Comparison of ENCODE assay signal across 14 mouse cellular contexts in the genomic region with DNA sequence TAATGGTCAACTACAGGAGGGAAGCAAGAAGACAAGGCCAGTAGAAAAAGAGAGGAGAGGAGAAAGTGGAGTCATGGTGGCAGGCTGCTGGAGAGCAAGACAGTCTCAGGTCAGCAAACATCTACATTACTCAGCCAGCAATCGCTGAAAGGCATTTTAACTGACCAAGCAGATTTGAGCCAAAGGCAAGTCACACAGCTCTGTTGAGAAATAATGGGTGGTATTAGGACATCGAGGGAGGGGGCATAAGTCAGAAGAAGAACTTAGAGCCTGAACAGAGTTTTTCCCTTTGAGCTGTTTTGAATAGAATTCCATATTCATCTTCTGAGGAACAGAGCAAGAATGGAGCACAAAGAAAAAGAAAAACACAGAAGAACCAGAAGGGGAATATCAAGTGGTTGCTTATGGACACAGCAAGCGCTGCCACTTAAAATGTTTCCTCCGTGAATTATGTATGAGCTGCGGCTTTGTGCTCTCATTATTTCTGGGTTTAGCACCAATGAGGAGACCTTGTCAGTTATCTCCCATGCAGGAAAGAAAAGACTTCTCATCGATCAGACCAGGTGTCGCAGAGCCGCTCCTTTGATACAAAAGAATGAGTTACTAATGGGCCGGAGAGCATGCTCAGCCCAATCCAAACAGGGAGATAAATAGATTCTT.
DNase-seq lines count a peak whose midpoint lies in the region; ATAC-seq and TF ChIP-seq lines count a peak whose summit lies in the region.
"Had no signal": no experiment of that assay in that cellular context is flagged by ENCODE, and none has a peak within 500 bp of the region (broad histone marks: within the 10 kb centered on the region; RNA-seq: fewer than 3 reads in every experiment).

No protein-coding gene starts in this region.

- peak overlapping the region; percentile 25 for H3K4me2 ChIP-seq in forebrain, embryonic 13.5 days
- H3K4me2 ChIP-seq in hindbrain, embryonic 15.5 days, result peak overlapping the region; percentile 3; the same call in 1 of the 2 replicates
- H3K4me2 ChIP-seq in midbrain, embryonic 15.5 days, result no peak overlapping the region; the same call in 1 of the 2 replicates

- no peaks in the 10 kb centered on the region for H3K36me3 ChIP-seq in forebrain, embryonic 13.5 days (ENCODE audit: poor library complexity, severe bottlenecking)
- H3K36me3 ChIP-seq in hindbrain, embryonic 15.5 days, result no peaks in the 10 kb centered on the region
- H3K36me3 ChIP-seq in midbrain, embryonic 15.5 days (replicated peaks), result no peaks in the 10 kb centered on the region
- H3K36me3 ChIP-seq: heart, embryonic 10.5 days had no signal

- 35% methylated on average over 9 of the region's 9 CpGs for WGBS in forebrain, embryonic 13.5 days
- 21% methylated on average over 9 of the region's 9 CpGs for WGBS in hindbrain, embryonic 15.5 days
- 23% methylated on average over 9 of the region's 9 CpGs for WGBS in midbrain, embryonic 15.5 days
- 85% methylated on average over 9 of the region's 9 CpGs for WGBS in lung, adult 2 months

- ATAC-seq in forebrain, embryonic 13.5 days, result peak; percentile 74; the same call in 1 of the 2 replicates
- ATAC-seq in hindbrain, embryonic 15.5 days (ENCODE audit: low FRiP score, low read depth), result no peak
- ATAC-seq in midbrain, embryonic 15.5 days (replicated peaks), result peak; percentile 86
- ATAC-seq: activated CD4-positive, CD25-positive, alpha-beta regulatory T cell, adult 4 months; intestine, postnatal 0 days had no signal

- H3K27ac ChIP-seq in forebrain, embryonic 13.5 days, result no peak overlapping the region
- no peak overlapping the region for H3K27ac ChIP-seq in hindbrain, embryonic 15.5 days (replicated peaks)
- peak overlapping the region; percentile 40 for H3K27ac ChIP-seq in midbrain, embryonic 15.5 days
- H3K27ac ChIP-seq: heart, embryonic 10.5 days; liver, embryonic 14.5 days had no signal

- H3K4me3 ChIP-seq in forebrain, embryonic 13.5 days, result no peak overlapping the region
- no peak overlapping the region for H3K4me3 ChIP-seq in hindbrain, embryonic 15.5 days
- H3K4me3 ChIP-seq in midbrain, embryonic 15.5 days, result no peak overlapping the region
- no peak overlapping the region for H3K4me3 ChIP-seq in lung, adult 2 months (replicated peaks; ENCODE audit: extremely low read depth, low read depth, low read length)
- H3K4me3 ChIP-seq: heart, embryonic 10.5 days had no signal

- DNase-seq in adipocyte (ENCODE audit: low spot score), result peak; percentile 10
- no peak for DNase-seq in cerebellum, adult 18-20 months
- DNase-seq in MN1 (ENCODE audit: low spot score), result no peak
- no peak for DNase-seq in lung, adult 2 months
- DNase-seq: cerebellum, adult 9-10 months; gastrocnemius, postnatal 14 days; kidney, postnatal 4 days had no signal

- peaks cover 9% of the 10 kb centered on the region for H3K4me1 ChIP-seq in forebrain, embryonic 13.5 days
- H3K4me1 ChIP-seq in hindbrain, embryonic 15.5 days (replicated peaks), result peaks cover 8% of the 10 kb centered on the region
- H3K4me1 ChIP-seq in midbrain, embryonic 15.5 days, result peaks cover 11% of the 10 kb centered on the region
- no peaks in the 10 kb centered on the region for H3K4me1 ChIP-seq in lung, adult 2 months (ENCODE audit: control insufficient read depth, insufficient read depth, low read length)
- H3K4me1 ChIP-seq: heart, embryonic 10.5 days had no signal

- H3K27me3 ChIP-seq in forebrain, embryonic 13.5 days, result no peaks in the 10 kb centered on the region
- H3K27me3 ChIP-seq in hindbrain, embryonic 15.5 days, result no peaks in the 10 kb centered on the region
- no peaks in the 10 kb centered on the region for H3K27me3 ChIP-seq in midbrain, embryonic 15.5 days (replicated peaks)

- TF ChIP-seq POLR2A in lung, adult 2 months (IDR thresholded peaks at IDR 0.05; ENCODE audit: borderline replicate concordance, extremely low read depth, low read depth, low read length), result no peak

- no peak overlapping the region for H3K9ac ChIP-seq in forebrain, embryonic 13.5 days
- no peak overlapping the region for H3K9ac ChIP-seq in hindbrain, embryonic 15.5 days
- no peak overlapping the region for H3K9ac ChIP-seq in midbrain, embryonic 15.5 days
- H3K9ac ChIP-seq: liver, embryonic 14.5 days had no signal

- no peaks in the 10 kb centered on the region for H3K9me3 ChIP-seq in forebrain, embryonic 13.5 days (replicated peaks)
- no peaks in the 10 kb centered on the region for H3K9me3 ChIP-seq in hindbrain, embryonic 15.5 days
- H3K9me3 ChIP-seq in midbrain, embryonic 15.5 days, result no peaks in the 10 kb centered on the region
- H3K9me3 ChIP-seq: heart, embryonic 10.5 days had no signal

- TF ChIP-seq CTCF in lung, adult 2 months (IDR thresholded peaks at IDR 0.05; ENCODE audit: insufficient read depth, low read length), result no peak
